Mouse (Mus musculus): ENCODE results near the gene Nup107. TPM values are rescaled to one million over a fixed set of nuclear protein-coding genes. Genes with fewer than 3 reads are reported as not detected.
A peak's percentile ranks its signal among the peaks of the same experiment; 100 is the strongest.

Nup107 gene
- polyA plus RNA-seq, 1 experiment = 134 TPM

- TF ChIP-seq EP300 (IDR thresholded peaks at IDR 0.05; ENCODE audit: insufficient read depth, low read depth, low read length) (no peak), POLR2A (IDR thresholded peaks at IDR 0.05; ENCODE audit: insufficient read depth, low read length) (no peak), CTCF (IDR thresholded peaks at IDR 0.05; ENCODE audit: low read depth, low read length) (no peak)
Measured at GRCm38 (mm10) chr10:117801886-117802285, 9.4 kb upstream of the Nup107 start.

GRCm38 (mm10) chr10:117799806-117800205 is 7.3 kb upstream of the Nup107 start:
- no peak overlapping the region for H3K4me3 ChIP-seq (ENCODE audit: low read depth, low read length)
- no peaks in the 10 kb centered on the region for H3K27me3 ChIP-seq (ENCODE audit: control insufficient read depth, insufficient read depth, low read length, poor library complexity, severe bottlenecking)
- H3K9ac ChIP-seq (ENCODE audit: low read depth, poor library complexity, severe bottlenecking) = no peak overlapping the region
- H3K36me3 ChIP-seq (ENCODE audit: control insufficient read depth, insufficient read depth, low read length, poor library complexity, severe bottlenecking) = no peaks in the 10 kb centered on the region
- peaks cover 2% of the 10 kb centered on the region for H3K4me1 ChIP-seq (ENCODE audit: control insufficient read depth, insufficient read depth, low read length)
- 0 out of 2 replicates have a peak, but pooled peaks cover 4% of the 10 kb centered on the region for H3K9me3 ChIP-seq (replicated peaks; ENCODE audit: control insufficient read depth, insufficient read depth, low read length, poor library complexity, severe bottlenecking)
- TF ChIP-seq POLR2A (IDR thresholded peaks at IDR 0.05; ENCODE audit: insufficient read depth, low read length) (no peak), EP300 (IDR thresholded peaks at IDR 0.05; ENCODE audit: insufficient read depth, low read depth, low read length) (no peak)
- H3K27ac ChIP-seq (ENCODE audit: insufficient read depth, low read length) = no peak overlapping the region

More at GRCm38 (mm10) chr10:117801886-117802285, 9.4 kb upstream of the Nup107 start:
- Histone ChIP-seq H3K9me3 (replicated peaks; ENCODE audit: control insufficient read depth, insufficient read depth, low read length, poor library complexity, severe bottlenecking) (0 out of 2 replicates have a peak, but pooled peaks cover 4% of the 10 kb centered on the region), H3K9ac (ENCODE audit: low read depth, poor library complexity, severe bottlenecking) (no peak overlapping the region), H3K4me1 (ENCODE audit: control insufficient read depth, insufficient read depth, low read length) (peaks cover 3% of the 10 kb centered on the region), H3K27ac (ENCODE audit: insufficient read depth, low read length) (no peak overlapping the region), H3K36me3 (ENCODE audit: control insufficient read depth, insufficient read depth, low read length, poor library complexity, severe bottlenecking) (no peaks in the 10 kb centered on the region), H3K27me3 (ENCODE audit: control insufficient read depth, insufficient read depth, low read length, poor library complexity, severe bottlenecking) (no peaks in the 10 kb centered on the region), H3K4me3 (ENCODE audit: low read depth, low read length) (no peak overlapping the region)

- peaks cover 2% of the 10 kb centered on the region for H3K4me1 ChIP-seq (ENCODE audit: control insufficient read depth, insufficient read depth, low read length)
- 0 out of 2 replicates have a peak, but pooled peaks cover 4% of the 10 kb centered on the region for H3K9me3 ChIP-seq (replicated peaks; ENCODE audit: control insufficient read depth, insufficient read depth, low read length, poor library complexity, severe bottlenecking)
- no peaks in the 10 kb centered on the region for H3K36me3 ChIP-seq (ENCODE audit: control insufficient read depth, insufficient read depth, low read length, poor library complexity, severe bottlenecking)
- no peak overlapping the region for H3K9ac ChIP-seq (ENCODE audit: low read depth, poor library complexity, severe bottlenecking)
- TF ChIP-seq POLR2A (IDR thresholded peaks at IDR 0.05; ENCODE audit: insufficient read depth, low read length) = no peak
- TF ChIP-seq EP300 (IDR thresholded peaks at IDR 0.05; ENCODE audit: insufficient read depth, low read depth, low read length) = no peak
- no peak for TF ChIP-seq CTCF (IDR thresholded peaks at IDR 0.05; ENCODE audit: low read depth, low read length)
- no peak overlapping the region for H3K4me3 ChIP-seq (ENCODE audit: low read depth, low read length)
- H3K27ac ChIP-seq (ENCODE audit: insufficient read depth, low read length) = no peak overlapping the region
- H3K27me3 ChIP-seq (ENCODE audit: control insufficient read depth, insufficient read depth, low read length, poor library complexity, severe bottlenecking) = no peaks in the 10 kb centered on the region
Measured at GRCm38 (mm10) chr10:117798436-117799035, 6.0 kb upstream of the Nup107 start.

- Histone ChIP-seq H3K9ac (ENCODE audit: low read depth, poor library complexity, severe bottlenecking) (no peak overlapping the region), H3K4me1 (ENCODE audit: control insufficient read depth, insufficient read depth, low read length) (no peaks in the 10 kb centered on the region)
- no peak for TF ChIP-seq POLR2A (IDR thresholded peaks at IDR 0.05; ENCODE audit: insufficient read depth, low read length)
- TF ChIP-seq EP300 (IDR thresholded peaks at IDR 0.05; ENCODE audit: insufficient read depth, low read depth, low read length) = no peak
- TF ChIP-seq CTCF (IDR thresholded peaks at IDR 0.05; ENCODE audit: low read depth, low read length) = no peak
Measured at GRCm38 (mm10) chr10:117797684-117798083, 5.2 kb upstream of the Nup107 start.

GRCm38 (mm10) chr10:117797106-117797505 is 4.6 kb upstream of the Nup107 start:
- Histone ChIP-seq H3K9me3 (replicated peaks; ENCODE audit: control insufficient read depth, insufficient read depth, low read length, poor library complexity, severe bottlenecking) (0 out of 2 replicates have a peak, but pooled peaks cover 4% of the 10 kb centered on the region), H3K9ac (ENCODE audit: low read depth, poor library complexity, severe bottlenecking) (no peak overlapping the region), H3K27me3 (ENCODE audit: control insufficient read depth, insufficient read depth, low read length, poor library complexity, severe bottlenecking) (no peaks in the 10 kb centered on the region), H3K4me3 (ENCODE audit: low read depth, low read length) (no peak overlapping the region), H3K4me1 (ENCODE audit: control insufficient read depth, insufficient read depth, low read length) (no peaks in the 10 kb centered on the region), H3K27ac (ENCODE audit: insufficient read depth, low read length) (no peak overlapping the region), H3K36me3 (ENCODE audit: control insufficient read depth, insufficient read depth, low read length, poor library complexity, severe bottlenecking) (no peaks in the 10 kb centered on the region)
- TF ChIP-seq POLR2A (IDR thresholded peaks at IDR 0.05; ENCODE audit: insufficient read depth, low read length) = no peak
- no peak for TF ChIP-seq EP300 (IDR thresholded peaks at IDR 0.05; ENCODE audit: insufficient read depth, low read depth, low read length)
- no peak for TF ChIP-seq CTCF (IDR thresholded peaks at IDR 0.05; ENCODE audit: low read depth, low read length)

More at GRCm38 (mm10) chr10:117797684-117798083, 5.2 kb upstream of the Nup107 start:
- Histone ChIP-seq H3K4me3 (ENCODE audit: low read depth, low read length) (no peak overlapping the region), H3K36me3 (ENCODE audit: control insufficient read depth, insufficient read depth, low read length, poor library complexity, severe bottlenecking) (no peaks in the 10 kb centered on the region), H3K27me3 (ENCODE audit: control insufficient read depth, insufficient read depth, low read length, poor library complexity, severe bottlenecking) (no peaks in the 10 kb centered on the region), H3K9me3 (replicated peaks; ENCODE audit: control insufficient read depth, insufficient read depth, low read length, poor library complexity, severe bottlenecking) (0 out of 2 replicates have a peak, but pooled peaks cover 4% of the 10 kb centered on the region), H3K27ac (ENCODE audit: insufficient read depth, low read length) (no peak overlapping the region)

- Histone ChIP-seq H3K4me3 (ENCODE audit: low read depth, low read length) (no peak overlapping the region), H3K4me1 (ENCODE audit: control insufficient read depth, insufficient read depth, low read length) (no peaks in the 10 kb centered on the region), H3K27me3 (ENCODE audit: control insufficient read depth, insufficient read depth, low read length, poor library complexity, severe bottlenecking) (no peaks in the 10 kb centered on the region), H3K9ac (ENCODE audit: low read depth, poor library complexity, severe bottlenecking) (no peak overlapping the region), H3K27ac (ENCODE audit: insufficient read depth, low read length) (no peak overlapping the region), H3K9me3 (replicated peaks; ENCODE audit: control insufficient read depth, insufficient read depth, low read length, poor library complexity, severe bottlenecking) (0 out of 2 replicates have a peak, but pooled peaks cover 4% of the 10 kb centered on the region), H3K36me3 (ENCODE audit: control insufficient read depth, insufficient read depth, low read length, poor library complexity, severe bottlenecking) (no peaks in the 10 kb centered on the region)
- TF ChIP-seq POLR2A (IDR thresholded peaks at IDR 0.05; ENCODE audit: insufficient read depth, low read length) = no peak
- TF ChIP-seq CTCF (IDR thresholded peaks at IDR 0.05; ENCODE audit: low read depth, low read length) = peak; percentile 59
Measured at GRCm38 (mm10) chr10:117796181-117796580, 3.7 kb upstream of the Nup107 start.
